Mouse (Mus musculus) embryo, embryonic 11.5 days (tissue): ENCODE results near the gene Luc7l3.
A peak's percentile ranks its signal among the peaks of the same experiment; 100 is the strongest.

Source experiments
- DNase-seq: peaks from one replicate; pipeline ENCODE4 v3.0.0-alpha.2; 2012; ENCODE audit warnings: low read depth, low spot score

The Luc7l3 gene

DNA sequence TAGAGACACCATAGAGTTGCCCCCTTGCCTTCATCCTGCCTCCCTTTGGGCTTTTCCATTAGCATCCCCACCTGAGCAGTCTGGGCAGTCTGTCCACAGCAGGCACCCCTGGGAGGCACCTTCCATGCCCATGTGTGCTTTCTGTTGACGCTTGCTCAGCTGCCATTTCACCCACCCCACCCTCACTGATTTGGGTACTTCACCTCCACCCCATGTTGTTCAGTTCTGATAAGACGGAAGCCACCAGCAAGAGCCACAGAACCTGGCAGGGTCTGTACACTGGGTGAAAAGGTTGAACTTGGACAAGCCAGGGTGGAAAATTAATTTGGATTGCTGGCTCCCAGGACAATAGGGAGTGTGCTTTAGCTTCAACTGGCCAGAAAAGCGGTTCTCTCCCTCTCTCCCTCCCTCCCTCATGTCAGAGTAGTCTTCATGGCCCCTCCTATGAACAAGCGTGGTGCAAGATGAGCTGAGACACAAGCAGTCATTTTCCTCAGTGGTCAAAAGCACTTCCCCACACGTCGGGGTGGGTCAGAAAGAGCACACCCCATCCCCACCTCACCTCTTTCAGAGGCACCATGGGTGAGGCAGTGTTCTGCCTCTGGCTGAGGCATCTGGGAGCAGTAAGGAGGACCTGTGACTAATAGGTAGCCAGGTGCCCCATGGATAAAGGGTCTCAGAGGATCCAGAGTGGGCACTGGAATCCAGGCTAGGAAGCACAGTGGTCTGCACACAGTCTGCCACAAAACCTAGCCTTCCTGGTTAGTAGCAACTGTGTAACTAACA is 60.0 kb downstream of the Luc7l3 start:
- DNase-seq, result no peak

- no peak for DNase-seq
These were observed 62.0 kb downstream of the Luc7l3 start for GRCm38 (mm10) chr11:94259814-94260213.

DNA sequence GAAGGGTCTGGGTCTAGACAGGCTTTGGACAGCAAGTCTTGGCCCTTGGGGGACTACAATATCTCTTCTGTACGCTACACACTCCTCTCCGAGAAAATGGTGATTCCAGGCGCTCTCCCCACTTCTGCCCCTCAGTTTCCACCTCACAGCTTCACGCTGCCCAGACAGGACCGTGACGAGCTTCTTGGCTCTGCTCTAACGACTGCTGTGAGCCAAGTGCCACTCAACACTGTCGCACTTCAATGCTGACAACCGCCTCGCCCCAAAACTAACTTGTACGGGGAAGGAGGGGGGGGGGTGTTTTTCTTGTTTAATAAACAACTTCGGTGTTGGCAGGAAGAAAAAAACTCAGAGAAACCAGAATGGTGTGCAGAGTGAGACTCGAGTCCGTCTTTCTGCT is 63.8 kb downstream of the Luc7l3 start:
- no peak for DNase-seq

DNA sequence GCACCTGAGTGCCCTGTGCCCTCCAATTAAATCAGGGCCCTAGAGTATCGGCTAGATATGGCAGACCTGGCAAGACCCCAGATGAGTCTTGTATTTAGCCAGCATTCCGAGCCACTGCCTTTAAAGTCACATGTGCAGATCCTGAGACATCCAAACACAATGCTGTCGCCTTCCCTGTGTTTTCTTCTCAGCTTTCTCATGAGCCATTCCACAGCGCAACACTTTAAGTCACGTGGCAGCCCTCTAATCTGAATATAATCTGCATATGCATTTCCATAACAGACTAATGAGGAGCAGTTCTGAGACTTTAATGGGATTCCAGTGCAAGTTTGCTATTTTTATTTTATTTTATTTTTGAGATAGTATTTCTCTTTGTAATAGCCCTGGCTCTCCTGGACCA is 66.1 kb downstream of the Luc7l3 start:
- DNase-seq, result no peak

- no peak for DNase-seq
These were observed 68.1 kb downstream of the Luc7l3 start for GRCm38 (mm10) chr11:94253691-94254090.

- DNase-seq, result no peak
These were observed 68.6 kb downstream of the Luc7l3 start for GRCm38 (mm10) chr11:94253156-94253555.

- no peak for DNase-seq
These were observed 75.1 kb downstream of the Luc7l3 start for GRCm38 (mm10) chr11:94246789-94247061.

- peak; percentile 54 for DNase-seq
These were observed 75.6 kb downstream of the Luc7l3 start, which contains the start of gene Wfikkn2 for GRCm38 (mm10) chr11:94245955-94246788. Wfikkn2 (minus strand) TSS chr11:94246005.

DNA sequence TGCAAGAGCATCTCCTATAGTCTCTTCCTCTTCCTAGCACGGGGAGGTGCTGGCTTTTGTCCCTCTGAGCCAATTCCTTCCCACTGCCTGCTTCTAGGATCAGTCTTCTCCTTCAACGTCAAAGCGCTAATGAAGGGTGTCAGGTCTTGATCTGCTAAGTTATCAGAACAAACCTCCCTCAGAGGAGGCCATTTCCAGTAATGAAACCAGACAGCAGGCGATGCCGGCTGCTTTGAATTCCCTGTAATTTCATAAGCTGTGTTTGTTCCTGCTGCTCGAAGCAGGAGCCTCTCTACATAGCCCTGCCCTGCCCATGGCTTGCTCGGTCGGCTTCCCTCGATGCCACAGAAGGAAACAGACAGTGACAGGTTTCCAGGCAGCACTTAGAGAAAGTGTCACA is 77.4 kb downstream of the Luc7l3 start:
- DNase-seq, result no peak

DNA sequence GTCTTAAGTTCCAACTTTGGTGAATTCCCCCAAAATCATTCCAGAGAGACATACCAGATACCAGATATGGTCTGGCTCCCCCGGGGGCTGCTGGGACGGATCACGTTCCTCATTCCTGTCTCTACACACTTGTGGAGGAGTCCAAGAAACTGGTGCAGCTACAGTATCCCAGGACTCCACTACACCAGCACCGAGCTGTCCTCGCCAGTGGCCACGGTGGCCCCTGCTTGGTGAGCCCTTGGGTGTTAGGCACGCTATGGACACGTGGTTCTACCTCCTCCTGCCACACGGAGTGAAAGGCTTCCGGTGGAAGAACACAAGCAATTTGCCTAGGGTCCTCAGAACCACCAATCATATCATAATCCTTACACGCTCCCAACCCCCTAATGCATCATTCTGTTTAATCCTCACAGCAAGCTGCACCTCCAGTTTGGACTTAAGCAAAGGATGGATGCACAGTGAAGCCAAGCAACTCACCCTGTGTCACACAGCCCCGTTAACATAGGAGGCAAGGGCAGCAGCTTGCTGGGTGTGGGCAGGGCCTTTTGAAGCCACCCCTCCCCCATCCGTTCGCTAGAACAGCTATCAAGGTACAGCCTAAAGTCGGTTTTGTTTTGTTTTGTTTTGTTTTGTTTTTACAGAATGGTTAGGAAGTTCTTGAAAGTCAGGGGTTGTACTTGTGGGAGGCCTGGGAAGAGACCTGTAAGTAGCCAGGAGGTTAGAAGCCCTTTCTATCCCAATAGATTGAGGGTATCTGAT is 78.2 kb downstream of the Luc7l3 start:
- no peak for DNase-seq

DNA sequence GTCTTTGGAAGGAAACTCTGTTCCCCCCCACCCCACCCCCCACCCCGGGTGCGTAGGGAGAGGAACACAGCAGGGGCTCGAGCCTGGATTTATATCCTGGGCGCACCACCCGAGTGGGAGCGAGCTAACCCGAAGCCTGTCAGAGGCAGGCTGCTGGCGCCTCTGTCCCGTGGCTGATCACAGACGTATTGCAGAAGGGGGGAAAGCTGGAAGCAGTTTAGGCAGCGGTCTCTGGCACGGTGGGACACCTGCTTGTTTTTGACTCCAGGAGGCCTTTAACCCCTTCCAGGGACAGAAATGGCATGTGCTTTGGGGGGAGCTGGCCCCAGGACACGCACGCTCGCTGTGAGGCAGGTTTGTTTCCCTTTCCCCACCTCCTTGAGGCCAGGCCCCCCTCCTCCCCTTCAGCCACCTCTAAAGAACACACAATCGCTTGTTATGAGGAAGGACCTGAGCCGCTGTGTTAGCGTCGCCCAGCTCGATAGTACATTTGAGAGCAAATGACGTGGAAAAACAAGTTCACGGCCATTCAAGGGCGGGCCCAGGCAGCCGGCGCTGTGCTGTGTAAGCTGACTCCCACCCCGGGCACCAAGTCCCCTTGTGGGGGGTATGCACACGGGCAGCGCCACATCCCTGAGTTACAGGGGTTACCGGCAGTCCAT is 78.9 kb downstream of the Luc7l3 start:
- no peak for DNase-seq

DNA sequence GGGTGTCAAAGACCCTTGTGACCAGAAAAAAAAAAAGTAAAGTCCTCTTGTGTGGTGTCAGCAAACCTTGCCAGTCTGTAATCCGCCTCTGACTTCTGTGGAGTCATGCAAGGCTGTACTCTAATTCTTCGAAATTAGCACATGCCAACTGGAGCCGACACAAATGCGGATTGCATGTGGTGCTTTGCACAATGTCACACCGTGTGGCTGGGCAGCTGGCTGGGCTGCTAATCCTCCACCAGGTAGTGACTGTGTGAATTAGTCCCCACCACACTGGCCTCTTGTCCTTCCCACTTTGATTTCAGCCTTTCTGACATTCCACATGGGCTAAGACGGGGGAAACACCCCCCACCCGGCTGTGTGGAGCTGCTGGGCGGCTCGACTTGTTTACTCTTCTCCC is 82.1 kb downstream of the Luc7l3 start:
- no peak for DNase-seq

GRCm38 (mm10) chr11:94238786-94239185 is 83.0 kb downstream of the Luc7l3 start:
- no peak for DNase-seq
